Mouse (Mus musculus) myocyte (in vitro differentiated cells): ENCODE measurements around the gene Castor2. TPM values are rescaled to one million over a fixed set of nuclear protein-coding genes. Genes with fewer than 3 reads are reported as not detected.

Experiments
- H3K27me3 ChIP-seq: one replicate; pipeline ENCODE4 v1.6.1; 2011; ENCODE audit not compliant: control insufficient read depth, insufficient read depth, insufficient read length
- H3K36me3 ChIP-seq: one replicate; pipeline ENCODE4 v1.6.1; 2011; ENCODE audit not compliant: control insufficient read depth, insufficient read depth
- H3K4me2 ChIP-seq: one replicate; pipeline ENCODE4 v1.6.1; 2011; ENCODE audit warnings: low read depth, control low read depth
- H3K4me3 ChIP-seq: one replicate; pipeline ENCODE4 v1.5.1; 2011; ENCODE audit warnings: mild to moderate bottlenecking, control low read depth, moderate library complexity
- H3K79me2 ChIP-seq: one replicate; pipeline ENCODE4 v1.6.1; 2011; ENCODE audit not compliant: control insufficient read depth, insufficient read depth
- H3ac ChIP-seq: one replicate; pipeline ENCODE4 v1.6.1; 2011; ENCODE audit not compliant: control insufficient read depth, insufficient read length
- CEBPB ChIP-seq: IDR thresholded peaks from 2 replicates; pipeline ENCODE4 v1.6.1; 2011; ENCODE audit warnings: mild to moderate bottlenecking, moderate library complexity; ENCODE audit not compliant: poor library complexity, insufficient read depth, severe bottlenecking
- E2F4 ChIP-seq: IDR thresholded peaks from one replicate; pipeline ENCODE4 v1.6.1; 2011; ENCODE audit warnings: mild to moderate bottlenecking, control low read depth, moderate library complexity; ENCODE audit not compliant: insufficient read depth
- MAX ChIP-seq: IDR thresholded peaks from one replicate; pipeline ENCODE4 v1.6.1; 2011; ENCODE audit warnings: low read depth, mild to moderate bottlenecking, control low read depth
- MYOD1 ChIP-seq, 3 experiments: IDR thresholded peaks; one replicate each; pipeline ENCODE4 v1.6.1; 2011; ENCODE audit warnings: control low read depth in 2 of 3, low read depth in 2 of 3, mild to moderate bottlenecking in 2 of 3, moderate library complexity in 1 of 3; ENCODE audit not compliant: insufficient read length in 2 of 3, control insufficient read depth in 1 of 3
- MYOG ChIP-seq, 3 experiments: IDR thresholded peaks; one replicate each; pipeline ENCODE4 v1.6.1; 2011; ENCODE audit warnings: control low read depth in 2 of 3, low read depth in 2 of 3, mild to moderate bottlenecking in 2 of 3; ENCODE audit not compliant: insufficient read length in 2 of 3, control insufficient read depth in 1 of 3, insufficient read depth in 1 of 3
- POLR2A ChIP-seq: IDR thresholded peaks from one replicate; pipeline ENCODE4 v1.6.1; 2011; ENCODE audit warnings: low read depth, mild to moderate bottlenecking, control low read depth, moderate library complexity; ENCODE audit not compliant: insufficient read length
- POLR2AphosphoS2 ChIP-seq: IDR thresholded peaks from one replicate; pipeline ENCODE4 v1.6.1; 2011; ENCODE audit warnings: low read depth, control low read depth; ENCODE audit not compliant: insufficient read length
- REST ChIP-seq: IDR thresholded peaks from one replicate; pipeline ENCODE4 v1.6.1; 2011; ENCODE audit warnings: mild to moderate bottlenecking, control low read depth, moderate library complexity; ENCODE audit not compliant: insufficient read depth, insufficient read length
- SRF ChIP-seq: IDR thresholded peaks from one replicate; pipeline ENCODE4 v1.6.1; 2011; ENCODE audit warnings: low read depth; ENCODE audit not compliant: control insufficient read depth, insufficient read length
- TCF12 ChIP-seq: IDR thresholded peaks from one replicate; pipeline ENCODE4 v1.6.1; 2011; ENCODE audit warnings: mild to moderate bottlenecking, control low read depth; ENCODE audit not compliant: poor library complexity, insufficient read depth, severe bottlenecking
- TCF3 ChIP-seq: IDR thresholded peaks from one replicate; pipeline ENCODE4 v1.6.1; 2011; ENCODE audit warnings: low read depth, control low read depth; ENCODE audit not compliant: insufficient read length
- USF1 ChIP-seq: IDR thresholded peaks from one replicate; pipeline ENCODE4 v1.6.1; 2011; ENCODE audit warnings: low read depth, mild to moderate bottlenecking, control low read depth, moderate library complexity
- polyA plus RNA-seq: library from polyadenylated mRNA; unstranded; fragments of >200 nt; fragmentation: generic; extraction: Trizol; gene quantifications from one replicate; pipeline ENCODE4 v1.2.1, GENCODE M21; 2012; ENCODE audit warnings: missing spikeins

Castor2 gene
- polyA plus RNA-seq, 1 experiment, result 7.3 TPM

DNA sequence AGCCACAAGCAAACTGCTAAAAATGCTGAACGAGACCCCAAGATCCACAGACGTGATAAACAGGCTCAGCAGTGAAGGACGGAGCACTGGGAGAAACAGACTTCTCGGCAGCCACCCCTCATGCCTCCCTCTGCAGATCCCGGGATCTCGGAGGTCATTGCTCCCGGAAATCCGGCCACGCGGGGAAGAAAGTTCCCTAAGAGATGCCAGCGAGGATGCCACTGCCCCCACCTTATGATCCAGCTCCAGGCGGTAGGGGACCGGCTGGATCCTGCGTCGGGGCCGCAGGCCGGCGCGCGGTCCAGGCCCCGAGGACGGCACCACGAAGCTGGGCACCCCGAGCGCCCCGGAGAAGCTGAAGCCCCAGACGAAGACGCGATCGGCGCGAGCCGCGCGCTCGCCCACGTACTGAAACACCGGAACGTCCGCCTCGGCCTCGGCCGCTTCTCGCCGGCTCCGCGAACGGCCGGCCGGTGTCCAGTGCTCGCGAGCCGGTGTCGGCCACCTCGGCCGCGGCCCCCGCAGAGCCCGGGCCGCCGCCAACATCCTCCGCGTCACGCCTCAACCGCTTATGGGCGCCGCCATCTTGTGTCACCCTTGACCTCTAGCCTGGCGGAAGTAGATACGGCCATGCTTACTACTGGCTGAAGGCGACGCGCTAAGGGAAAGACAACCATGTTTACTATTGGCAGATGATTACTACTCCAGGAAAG lies 76.8 kb downstream of the Castor2 start, which contains the start of gene Rcc1l:
Rcc1l (minus strand) TSS at position 606 of the 713 bp plus-strand sequence.
- Histone ChIP-seq H3K4me3 (peak within 1 kb of the TSS; percentile 47), H3K79me2 (peaks cover 30% of the 10 kb centered on the region), H3K27me3 (no peaks in the 10 kb centered on the region), H3ac (peak within 1 kb of the TSS; percentile 58), H3K4me2 (peak within 1 kb of the TSS; percentile 79), H3K36me3 (no peaks in the 10 kb centered on the region)
- no peak for TF ChIP-seq TCF3
- TF ChIP-seq POLR2AphosphoS2, result peak; percentile 45
- TF ChIP-seq MAX, result peak; percentile 48
- no peak for TF ChIP-seq TCF12
- TF ChIP-seq POLR2A, result peak; percentile 50

DNA sequence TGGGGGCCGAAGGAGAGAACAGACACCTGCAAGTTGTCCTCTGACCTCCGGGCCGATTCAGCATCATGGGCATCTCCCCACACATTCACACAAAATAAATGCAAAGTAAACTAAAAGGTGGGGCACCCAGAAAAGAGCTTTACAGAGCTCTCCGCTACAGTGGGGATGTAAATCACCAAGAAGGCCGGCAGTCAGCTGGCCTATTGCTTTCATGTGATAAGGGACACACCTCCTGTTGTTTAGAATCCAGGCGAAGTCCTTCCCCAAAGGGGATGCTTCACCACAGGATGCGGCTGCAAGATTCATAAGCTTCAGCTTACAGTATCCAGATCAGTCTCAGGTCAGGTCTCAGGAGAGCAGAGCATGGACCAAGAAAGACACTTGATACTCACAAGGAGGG lies 79.0 kb downstream of the Castor2 start:
- H3K36me3 ChIP-seq, result no peaks in the 10 kb centered on the region
- peaks cover 28% of the 10 kb centered on the region for H3K79me2 ChIP-seq
- H3K27me3 ChIP-seq, result no peaks in the 10 kb centered on the region
- no peak overlapping the region for H3ac ChIP-seq
- H3K4me3 ChIP-seq, result no peak overlapping the region
- H3K4me2 ChIP-seq, result no peak overlapping the region
- TF ChIP-seq SRF, result no peak
- no peak for TF ChIP-seq POLR2A
- no peak for TF ChIP-seq USF1
- TF ChIP-seq REST, result no peak

GRCm38 (mm10) chr5:134179871-134180270 lies 80.4 kb downstream of the Castor2 start:
- no peaks in the 10 kb centered on the region for H3K36me3 ChIP-seq
- H3K4me3 ChIP-seq, result no peak overlapping the region
- H3K4me2 ChIP-seq, result no peak overlapping the region
- H3K79me2 ChIP-seq, result peaks cover 16% of the 10 kb centered on the region
- H3ac ChIP-seq, result no peak overlapping the region
- TF ChIP-seq POLR2AphosphoS2 (no peak), USF1 (no peak), MAX (no peak)
- H3K27me3 ChIP-seq, result no peaks in the 10 kb centered on the region

DNA sequence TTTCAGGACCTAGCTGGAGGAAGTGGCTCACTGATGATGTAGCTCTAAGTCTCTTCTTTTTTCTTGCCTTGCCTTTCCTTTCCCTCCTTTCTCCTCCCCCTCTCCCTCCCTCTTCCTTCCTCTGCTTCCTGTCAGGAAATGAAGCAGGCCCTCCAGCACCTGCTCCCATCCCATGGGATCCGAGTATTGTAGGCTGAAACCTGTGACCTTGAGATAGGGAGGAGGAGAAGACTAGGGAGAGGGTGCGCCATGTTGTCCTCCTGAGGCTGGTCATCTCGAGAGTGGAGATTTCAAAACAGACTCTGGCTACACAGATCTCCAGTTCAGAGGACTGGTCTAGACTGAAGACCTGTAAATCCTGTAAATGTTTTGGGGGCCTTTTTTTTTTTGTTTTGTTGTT lies 82.7 kb downstream of the Castor2 start:
- no peak overlapping the region for H3K4me2 ChIP-seq
- H3K4me3 ChIP-seq, result peak overlapping the region; percentile 43

GRCm38 (mm10) chr5:134182735-134183134 lies 83.2 kb downstream of the Castor2 start:
- Histone ChIP-seq H3K36me3 (no peaks in the 10 kb centered on the region), H3K79me2 (peaks cover 4% of the 10 kb centered on the region), H3K4me2 (peak overlapping the region; percentile 91), H3ac (no peak overlapping the region), H3K27me3 (no peaks in the 10 kb centered on the region), H3K4me3 (peak overlapping the region; percentile 43)
- TF ChIP-seq REST, result no peak
- TF ChIP-seq POLR2AphosphoS2, result no peak
- TF ChIP-seq POLR2A, result no peak
- TF ChIP-seq CEBPB, result no peak
- TF ChIP-seq MAX, result no peak
- no peak for TF ChIP-seq TCF3
- TF ChIP-seq TCF12, result no peak
- no peak for TF ChIP-seq SRF
- no peak for TF ChIP-seq USF1
- no peak for TF ChIP-seq E2F4
- no peak for TF ChIP-seq MYOD1 (IDR thresholded peaks at IDR 0.05; ENCODE audit: control insufficient read depth in 1 of 3, insufficient read length in 2 of 3, low read depth in 2 of 3)
- no peak for TF ChIP-seq MYOG (IDR thresholded peaks at IDR 0.05; ENCODE audit: control insufficient read depth in 1 of 3, insufficient read depth in 1 of 3, insufficient read length in 2 of 3, low read depth in 2 of 3)

More for the DNA sequence above, 82.7 kb downstream of the Castor2 start:
- Histone ChIP-seq H3K36me3 (no peaks in the 10 kb centered on the region), H3K27me3 (no peaks in the 10 kb centered on the region), H3ac (no peak overlapping the region), H3K79me2 (peaks cover 4% of the 10 kb centered on the region)
- TF ChIP-seq POLR2A, result no peak
- TF ChIP-seq POLR2AphosphoS2, result no peak
- no peak for TF ChIP-seq USF1
- no peak for TF ChIP-seq MYOD1 (IDR thresholded peaks at IDR 0.05; ENCODE audit: control insufficient read depth in 1 of 3, insufficient read length in 2 of 3, low read depth in 2 of 3)
- no peak for TF ChIP-seq TCF3
- TF ChIP-seq MAX, result no peak
- no peak for TF ChIP-seq REST
- TF ChIP-seq CEBPB, result no peak
- no peak for TF ChIP-seq SRF
